Mouse (Mus musculus): ENCODE results near the gene Btbd35f23.
"Not testable (repeated sequence)": the region's sequence is repeated elsewhere in the genome, so short reads cannot be mapped to it uniquely, and the experiment has no call there.

The Btbd35f23 gene

GRCm38 (mm10) chrX:3076575-3076974 is at the start of gene Btbd35f23:
TSS of gene Btbd35f23 (plus strand) at chrX:3076875.
- in situ Hi-C loops (cut with MboI): not testable (repeated sequence)

All from mature B cell (primary cell).